Mouse (Mus musculus) neural tube, embryonic 15.5 days (tissue): ENCODE results near the gene Stx6. TPM values are rescaled to one million over a fixed set of nuclear protein-coding genes. Genes with fewer than 3 reads are reported as not detected.

Experiments
- ATAC-seq: fragments of 200-750 bp; cut with Nextera tagmentation; 2 replicates; pipeline ENCODE4 v1.8.0; 2017; ENCODE audit warnings: mild to moderate bottlenecking, moderate TSS enrichment, moderate library complexity; ENCODE audit not compliant: low FRiP score
- H3K27ac ChIP-seq: fragments of 300-500 bp; sonication (generic); replicated peaks from 2 replicates; pipeline ENCODE4 v1.5.1; 2015; ENCODE audit warnings: mild to moderate bottlenecking, inconsistent platforms
- H3K27me3 ChIP-seq: fragments of 300-500 bp; sonication (generic); replicated peaks from 2 replicates; pipeline ENCODE4 v1.6.1; 2015; ENCODE audit warnings: inconsistent platforms
- H3K36me3 ChIP-seq: fragments of 300-500 bp; sonication (generic); 2 replicates; pipeline ENCODE4 v1.6.1; 2015; ENCODE audit warnings: inconsistent platforms
- H3K4me1 ChIP-seq: fragments of 300-500 bp; sonication (generic); 2 replicates; pipeline ENCODE4 v1.6.1; 2015; ENCODE audit warnings: inconsistent platforms
- H3K4me2 ChIP-seq: fragments of 300-500 bp; sonication (generic); 2 replicates; pipeline ENCODE4 v1.6.1; 2015; ENCODE audit warnings: inconsistent platforms, mild to moderate bottlenecking, moderate library complexity
- H3K4me3 ChIP-seq: fragments of 300-500 bp; sonication (generic); replicated peaks from 2 replicates; pipeline ENCODE4 v1.5.1; 2015; ENCODE audit warnings: mild to moderate bottlenecking, inconsistent platforms
- H3K9ac ChIP-seq: fragments of 300-500 bp; sonication (generic); replicated peaks from 2 replicates; pipeline ENCODE4 v1.6.1; 2015; ENCODE audit warnings: mild to moderate bottlenecking, inconsistent platforms
- H3K9me3 ChIP-seq: fragments of 300-500 bp; sonication (generic); replicated peaks from 2 replicates; pipeline ENCODE4 v1.6.1; 2016; ENCODE audit warnings: inconsistent platforms
- WGBS: fragments of 180-500 bp; shearing (Covaris S2); methylation state at CpG from one replicate; pipeline ENCODE4 v1.1.7; 2015; ENCODE audit warnings: mixed read lengths; 5-methylcytosine and 5-hydroxymethylcytosine counted together
- polyA plus RNA-seq: library from polyadenylated mRNA; unstranded; fragments of >200 nt; fragmentation: Nextera tagmentation; extraction: Ambion mirVana; gene quantifications from 2 replicates; pipeline ENCODE4 v1.2.1, GENCODE M21; 2015

The Stx6 gene
- polyA plus RNA-seq, 1 experiment from 2014 or later = 102 TPM

DNA sequence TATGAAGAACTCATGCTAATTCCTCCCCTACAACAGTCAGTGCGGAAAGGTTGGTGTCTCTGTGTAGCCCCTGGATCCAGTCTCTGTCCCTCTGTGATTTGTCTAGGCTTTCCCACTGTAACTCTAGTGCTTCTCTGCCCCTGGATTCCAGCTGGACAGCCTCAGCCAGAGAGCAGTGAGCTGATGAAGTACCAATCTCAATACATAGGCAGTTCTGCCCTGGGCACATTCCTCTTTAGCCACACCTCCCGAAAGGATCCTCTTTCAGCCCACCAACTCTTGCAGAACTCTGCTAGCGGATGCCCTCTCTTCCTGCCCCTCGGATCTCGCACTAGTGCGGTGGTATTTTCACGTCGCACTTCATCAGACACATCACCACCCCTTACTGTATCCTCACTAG, 23.6 kb upstream of the Stx6 start:
- H3K4me3 ChIP-seq = no peak overlapping the region
- H3K4me1 ChIP-seq = no peaks in the 10 kb centered on the region
- H3K27me3 ChIP-seq = no peaks in the 10 kb centered on the region
- H3K9me3 ChIP-seq = no peaks in the 10 kb centered on the region
- ATAC-seq = no peak
- H3K9ac ChIP-seq = no peak overlapping the region
- WGBS = 72% methylated on average over 8 of the region's 8 CpGs
- no peak overlapping the region for H3K27ac ChIP-seq
- no peak overlapping the region for H3K4me2 ChIP-seq
- no peaks in the 10 kb centered on the region for H3K36me3 ChIP-seq

DNA sequence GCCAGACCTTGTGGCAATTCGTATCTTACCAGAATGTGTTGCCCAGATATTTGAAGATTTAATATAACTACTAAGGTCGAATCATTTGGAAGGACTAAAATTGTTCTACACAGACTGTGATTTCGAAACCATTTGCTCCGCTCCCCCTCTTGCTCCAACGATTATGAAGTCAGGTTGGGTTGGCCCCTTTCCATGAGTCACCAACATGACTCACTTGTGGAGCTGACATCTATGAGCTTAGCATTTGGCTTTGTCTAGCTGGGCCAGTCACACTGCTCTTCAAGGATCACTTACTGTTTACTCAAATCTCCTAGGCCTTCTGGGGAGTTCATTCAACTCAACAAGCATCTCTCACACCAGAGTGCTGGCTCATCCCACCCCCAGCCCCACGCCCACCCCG, 19.7 kb upstream of the Stx6 start:
- ATAC-seq = no peak

DNA sequence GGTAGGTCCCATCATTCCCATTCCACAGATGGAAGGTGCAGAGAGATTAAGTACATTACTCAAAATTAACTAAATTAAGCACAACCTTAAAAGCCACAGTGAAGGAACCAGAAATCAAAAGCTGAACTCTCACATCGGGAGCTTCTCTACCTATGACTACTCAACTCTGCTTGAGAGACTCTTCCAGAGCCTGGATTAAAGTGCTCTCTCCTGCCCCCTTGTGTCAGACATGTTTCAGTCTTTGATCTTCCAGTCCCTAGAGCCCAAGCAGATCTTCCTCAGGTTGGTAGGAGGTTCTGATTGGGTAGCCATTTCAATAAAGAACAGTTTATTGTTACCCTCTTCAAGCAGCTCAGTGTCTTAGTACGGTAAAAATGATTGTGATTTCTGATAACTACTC, 18.4 kb upstream of the Stx6 start:
- no peak overlapping the region for H3K9ac ChIP-seq
- H3K27me3 ChIP-seq = no peaks in the 10 kb centered on the region
- H3K4me3 ChIP-seq = no peak overlapping the region
- no peak for ATAC-seq
- H3K9me3 ChIP-seq = no peaks in the 10 kb centered on the region
- H3K27ac ChIP-seq = no peak overlapping the region
- 73% methylated on average over 2 of the region's 2 CpGs for WGBS
- no peak overlapping the region for H3K4me2 ChIP-seq
- no peaks in the 10 kb centered on the region for H3K4me1 ChIP-seq
- no peaks in the 10 kb centered on the region for H3K36me3 ChIP-seq

More for the DNA sequence above, 19.7 kb upstream of the Stx6 start:
- Histone ChIP-seq H3K36me3 (no peaks in the 10 kb centered on the region), H3K4me3 (no peak overlapping the region), H3K4me1 (no peaks in the 10 kb centered on the region), H3K27ac (no peak overlapping the region), H3K4me2 (no peak overlapping the region), H3K9me3 (no peaks in the 10 kb centered on the region), H3K27me3 (no peaks in the 10 kb centered on the region), H3K9ac (no peak overlapping the region)
- WGBS = 95% methylated on average over 7 of the region's 7 CpGs

DNA sequence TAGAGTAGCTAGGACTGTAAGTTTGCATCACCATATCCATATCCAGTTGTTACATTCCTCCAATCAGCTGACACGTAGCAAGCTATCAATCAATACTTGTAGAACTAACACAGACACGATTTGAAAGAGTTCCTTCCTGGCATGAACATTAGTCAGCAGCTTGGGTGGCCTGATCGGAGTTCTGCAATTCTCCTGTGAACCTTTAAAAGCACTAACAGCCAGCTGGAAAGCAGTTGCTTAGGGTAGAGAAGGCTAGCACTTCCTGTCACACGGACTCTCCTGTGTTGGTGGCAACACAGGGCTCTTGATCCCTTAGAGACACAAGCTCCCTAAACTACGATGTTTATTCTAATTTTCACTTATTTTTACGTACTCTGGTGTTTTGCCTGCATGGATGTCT, 12.9 kb upstream of the Stx6 start:
- Histone ChIP-seq H3K27me3 (no peaks in the 10 kb centered on the region), H3K9ac (no peak overlapping the region), H3K36me3 (no peaks in the 10 kb centered on the region), H3K4me1 (no peaks in the 10 kb centered on the region), H3K9me3 (no peaks in the 10 kb centered on the region), H3K27ac (no peak overlapping the region), H3K4me2 (peak overlapping the region; percentile 37; the same call in 1 of the 2 replicates), H3K4me3 (peak overlapping the region; percentile 25; the same call in 1 of the 2 replicates)
- ATAC-seq = no peak
- WGBS = 68% methylated on average over 6 of the region's 6 CpGs

DNA sequence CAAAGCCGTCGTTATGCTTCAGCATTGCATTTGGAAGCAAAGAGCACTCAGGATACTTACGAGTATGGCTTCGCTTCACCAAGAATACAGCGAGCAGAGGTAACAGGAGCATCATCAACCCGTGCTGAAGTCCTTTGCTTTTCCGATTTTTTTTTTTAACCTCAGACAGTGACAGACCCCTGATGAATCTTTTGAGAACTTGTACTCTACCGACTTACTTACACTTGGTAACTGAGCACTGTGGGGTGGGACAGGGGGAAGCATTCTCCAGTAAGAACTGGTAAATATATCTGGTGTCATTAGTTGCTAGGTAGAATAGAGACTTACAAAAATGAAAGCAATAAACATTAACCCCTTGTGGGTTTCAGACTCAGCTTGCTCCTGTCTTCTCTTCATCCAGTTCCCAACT, 11.9 kb upstream of the Stx6 start, which contains the start of gene Mr1:
Gene Mr1 (minus strand): TSS at position 243 of the 409 bp plus-strand sequence.
- peak; percentile 74; the same call in 1 of the 2 replicates for ATAC-seq
- Histone ChIP-seq H3K36me3 (no peaks in the 10 kb centered on the region), H3K9ac (no peak within 1 kb of the TSS), H3K9me3 (no peaks in the 10 kb centered on the region), H3K27ac (no peak within 1 kb of the TSS; the same call in 1 of the 2 replicates), H3K27me3 (no peaks in the 10 kb centered on the region), H3K4me2 (peak within 1 kb of the TSS; percentile 37), H3K4me3 (peak within 1 kb of the TSS; percentile 25), H3K4me1 (no peaks in the 10 kb centered on the region)
- WGBS = 55% methylated on average over 8 of the region's 8 CpGs

DNA sequence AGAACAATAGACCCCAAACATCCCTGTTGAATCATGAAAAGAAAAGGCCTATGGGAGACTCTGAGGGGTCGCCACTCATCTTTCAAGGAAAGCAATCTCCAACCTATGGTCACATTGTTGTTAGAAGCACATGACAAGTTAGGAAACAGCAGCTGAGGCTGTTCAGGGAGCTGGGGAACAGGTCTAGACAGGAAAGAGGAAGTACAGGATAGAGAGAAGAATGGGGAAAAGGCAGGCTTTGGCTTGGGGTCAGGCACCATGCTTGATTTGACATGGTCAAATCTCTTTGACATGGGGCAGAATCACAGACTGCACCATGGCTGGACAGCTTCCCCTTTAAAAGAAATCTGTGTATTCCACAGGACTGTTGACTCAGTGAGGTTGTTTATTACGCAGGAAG, 11.3 kb upstream of the Stx6 start:
- no peak for ATAC-seq

DNA sequence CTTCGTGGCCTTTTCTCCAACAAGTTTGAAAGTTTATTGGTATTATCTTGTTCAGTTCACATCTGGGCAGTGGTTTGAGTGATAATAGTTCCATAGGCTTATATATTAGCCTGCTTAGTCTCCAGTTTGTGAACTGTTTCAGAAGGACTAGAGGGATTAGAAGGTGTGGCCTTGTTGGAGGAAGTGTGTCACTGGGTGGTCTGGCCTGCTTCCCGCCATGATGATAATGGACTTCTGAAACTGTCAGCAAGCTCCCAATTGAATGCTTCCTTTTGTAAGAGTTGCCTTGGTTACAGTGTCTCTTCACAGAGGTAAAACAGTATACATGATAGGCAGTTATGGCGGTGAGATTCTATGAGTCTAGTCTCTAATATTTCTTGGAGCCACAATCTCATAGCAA, 9.1 kb upstream of the Stx6 start:
- H3K27ac ChIP-seq = no peak overlapping the region
- WGBS = 85% methylated on average over 3 of the region's 3 CpGs
- H3K4me1 ChIP-seq = no peaks in the 10 kb centered on the region
- H3K9ac ChIP-seq = no peak overlapping the region
- no peaks in the 10 kb centered on the region for H3K27me3 ChIP-seq
- ATAC-seq = no peak
- H3K4me2 ChIP-seq = no peak overlapping the region
- no peaks in the 10 kb centered on the region for H3K9me3 ChIP-seq
- no peak overlapping the region for H3K4me3 ChIP-seq
- no peaks in the 10 kb centered on the region for H3K36me3 ChIP-seq

More for the DNA sequence above, 11.3 kb upstream of the Stx6 start:
- Histone ChIP-seq H3K4me1 (no peaks in the 10 kb centered on the region), H3K4me2 (no peak overlapping the region), H3K36me3 (no peaks in the 10 kb centered on the region), H3K4me3 (no peak overlapping the region), H3K9me3 (no peaks in the 10 kb centered on the region), H3K9ac (no peak overlapping the region), H3K27me3 (no peaks in the 10 kb centered on the region), H3K27ac (no peak overlapping the region)
- 85% methylated on average over 2 of the region's 2 CpGs for WGBS

DNA sequence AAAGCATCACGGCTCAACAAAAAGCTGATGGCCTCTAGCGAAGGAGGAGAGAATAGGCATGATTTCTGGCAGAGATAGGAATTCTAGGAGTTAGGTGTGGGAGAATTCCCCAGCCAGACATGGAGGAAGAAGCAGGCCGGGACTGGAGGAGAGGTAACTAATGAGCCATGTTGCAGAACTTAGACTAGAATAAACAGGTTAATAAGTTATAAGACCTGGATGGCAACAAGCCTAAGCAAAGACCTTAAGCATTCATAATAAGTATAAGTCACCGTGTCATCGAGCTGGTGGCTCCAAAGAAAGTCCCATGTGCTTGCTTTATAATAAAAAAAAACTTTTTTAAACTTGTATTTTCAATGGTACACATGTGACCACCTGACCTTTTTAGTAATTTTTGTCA, 7.7 kb upstream of the Stx6 start:
- Histone ChIP-seq H3K4me3 (no peak overlapping the region), H3K27me3 (no peaks in the 10 kb centered on the region)

DNA sequence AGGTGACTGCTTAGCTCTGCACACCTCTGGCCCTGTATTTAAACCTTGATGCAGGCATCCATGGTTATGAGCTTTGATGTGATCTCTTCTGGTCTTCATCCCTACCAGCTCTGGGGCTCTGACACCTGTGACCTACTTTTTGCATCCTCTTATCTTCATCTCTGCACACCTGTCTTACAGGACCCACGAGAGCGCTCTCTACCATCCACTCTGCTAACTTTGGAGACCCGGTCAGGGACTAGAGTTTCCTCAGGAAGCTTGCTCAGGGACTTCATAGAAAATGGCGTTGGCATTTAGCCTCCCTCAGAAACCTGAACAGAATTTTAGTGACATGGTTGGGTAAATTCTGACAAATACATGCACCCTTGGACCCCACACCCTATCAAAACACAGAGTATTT, 4.6 kb upstream of the Stx6 start:
- no peaks in the 10 kb centered on the region for H3K4me1 ChIP-seq
- WGBS = 87% methylated on average over 4 of the region's 4 CpGs
- H3K27ac ChIP-seq = no peak overlapping the region
- no peaks in the 10 kb centered on the region for H3K36me3 ChIP-seq
- no peaks in the 10 kb centered on the region for H3K27me3 ChIP-seq
- no peak for ATAC-seq
- H3K4me3 ChIP-seq = no peak overlapping the region
- no peaks in the 10 kb centered on the region for H3K9me3 ChIP-seq
- no peak overlapping the region for H3K9ac ChIP-seq
- no peak overlapping the region for H3K4me2 ChIP-seq

More for the DNA sequence above, 7.7 kb upstream of the Stx6 start:
- H3K4me1 ChIP-seq = no peaks in the 10 kb centered on the region
- H3K9ac ChIP-seq = no peak overlapping the region
- no peak for ATAC-seq
- no peak overlapping the region for H3K4me2 ChIP-seq
- H3K9me3 ChIP-seq = no peaks in the 10 kb centered on the region
- no peak overlapping the region for H3K27ac ChIP-seq
- WGBS = 88% methylated on average over 5 of the region's 5 CpGs
- no peaks in the 10 kb centered on the region for H3K36me3 ChIP-seq

DNA sequence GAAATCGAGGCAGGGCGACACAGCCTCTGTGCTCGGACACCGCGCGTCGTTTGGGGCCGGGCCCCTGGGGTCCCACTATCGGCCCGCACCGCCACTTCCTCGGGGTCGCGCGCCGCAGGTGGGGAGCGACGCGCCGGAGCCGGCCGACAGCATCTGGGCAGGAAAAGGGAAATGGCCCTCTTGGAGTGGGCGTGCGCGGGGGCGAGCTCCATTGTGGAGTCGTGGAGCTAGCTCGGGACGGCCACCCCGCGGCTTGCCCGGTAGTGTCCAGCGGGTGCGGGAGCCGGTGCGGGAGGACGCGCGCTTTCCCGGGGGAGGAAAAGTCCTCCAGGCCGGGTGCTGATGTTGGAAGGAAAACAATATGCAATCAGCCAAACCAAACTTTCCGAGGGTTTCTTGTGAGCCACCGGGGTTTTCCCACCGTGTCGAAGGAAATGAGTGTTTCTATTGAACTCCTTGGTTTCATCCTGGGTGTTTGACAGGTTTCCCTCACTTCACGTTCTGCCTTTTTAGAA, 512 bp downstream of the Stx6 start:
- under 1% methylated on average over 44 of the region's 46 CpGs for WGBS
- Histone ChIP-seq H3K27me3 (no peaks in the 10 kb centered on the region), H3K4me1 (peaks cover 14% of the 10 kb centered on the region), H3K4me3 (peak overlapping the region; percentile 97), H3K36me3 (no peaks in the 10 kb centered on the region), H3K9me3 (no peaks in the 10 kb centered on the region), H3K27ac (peak overlapping the region; percentile 92), H3K9ac (peak overlapping the region; percentile 89), H3K4me2 (peak overlapping the region; percentile 66)
- ATAC-seq = peak; percentile 75

DNA sequence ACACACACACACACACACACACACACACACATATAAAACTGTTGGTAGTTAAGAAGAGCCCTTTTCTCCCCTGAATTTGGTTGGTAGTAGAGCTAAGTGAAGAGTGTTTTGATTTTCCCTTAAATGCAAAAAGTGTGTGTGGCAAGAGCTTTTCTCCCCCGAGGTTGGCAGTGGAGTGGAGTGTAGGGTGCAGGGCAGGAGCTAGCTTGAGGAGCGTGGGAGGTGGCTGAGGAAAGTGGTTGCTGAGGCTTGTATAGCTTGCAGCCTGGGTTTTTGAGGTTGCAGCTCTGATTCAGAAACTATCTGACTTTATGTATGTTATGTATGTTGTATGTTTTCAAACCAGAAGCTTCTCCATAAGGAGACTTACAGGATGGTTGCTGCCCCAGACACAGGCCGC, 8.9 kb downstream of the Stx6 start:
- H3K27ac ChIP-seq = no peak overlapping the region
- no peak for ATAC-seq
- no peaks in the 10 kb centered on the region for H3K9me3 ChIP-seq
- WGBS = 93% methylated on average over 3 of the region's 3 CpGs
- H3K4me2 ChIP-seq = no peak overlapping the region
- no peak overlapping the region for H3K9ac ChIP-seq
- H3K36me3 ChIP-seq = no peaks in the 10 kb centered on the region
- no peaks in the 10 kb centered on the region for H3K27me3 ChIP-seq
- H3K4me3 ChIP-seq = no peak overlapping the region
- H3K4me1 ChIP-seq = peaks cover 13% of the 10 kb centered on the region; the same call in 1 of the 2 replicates

DNA sequence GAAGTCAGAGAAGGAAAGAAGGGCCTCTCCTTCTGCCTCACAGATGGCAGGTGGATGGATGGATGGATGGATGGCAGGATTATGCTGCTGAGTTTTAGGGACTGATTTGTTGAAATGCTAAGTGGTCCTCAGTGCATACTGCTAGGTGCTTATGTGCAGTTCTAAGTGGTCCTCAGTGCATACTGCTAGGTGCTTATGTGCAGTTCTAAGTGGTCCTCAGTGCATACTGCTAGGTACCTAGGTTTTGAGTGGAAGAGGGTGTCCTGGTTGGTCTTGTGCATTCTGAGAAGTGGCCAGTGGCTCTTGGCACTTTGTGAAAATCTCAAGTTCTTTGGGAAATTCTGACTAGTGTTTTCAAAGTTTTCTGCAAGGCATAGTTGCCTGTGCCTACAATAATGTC, 11.4 kb downstream of the Stx6 start:
- H3K27me3 ChIP-seq = no peaks in the 10 kb centered on the region

More for the DNA sequence above, 11.4 kb downstream of the Stx6 start:
- peaks cover under 1% of the 10 kb centered on the region; the same call in 1 of the 2 replicates for H3K36me3 ChIP-seq
- H3K4me1 ChIP-seq = peaks cover 7% of the 10 kb centered on the region; the same call in 1 of the 2 replicates
- H3K4me3 ChIP-seq = no peak overlapping the region
- no peak overlapping the region for H3K27ac ChIP-seq
- H3K9me3 ChIP-seq = no peaks in the 10 kb centered on the region
- no peak for ATAC-seq
- H3K4me2 ChIP-seq = no peak overlapping the region
- no peak overlapping the region for H3K9ac ChIP-seq
